Mouse (Mus musculus) liver, adult 2 months (tissue): ENCODE results near the gene Tdp2.

Source experiments
- CTCF ChIP-seq: fragments of 200-500 bp; IDR thresholded peaks from 2 replicates; pipeline ENCODE4 v1.5.1; 2011; ENCODE audit warnings: low read depth, low read length, control low read depth
- POLR2A ChIP-seq: fragments of 200-500 bp; IDR thresholded peaks from 2 replicates; pipeline ENCODE4 v1.6.1; 2011; ENCODE audit warnings: low read length, control low read depth; ENCODE audit not compliant: insufficient read depth; ENCODE audit errors: extremely low read depth

- no peak for TF ChIP-seq CTCF
- TF ChIP-seq POLR2A: no peak
These were observed 30.1 kb upstream of the Tdp2 start, which contains the start of gene BC005537 for GRCm38 (mm10) chr13:24801308-24801921.
